Mouse (Mus musculus) midbrain, embryonic 15.5 days (tissue): Measurements from ENCODE around the gene Rtn2. TPM values are rescaled to one million over a fixed set of nuclear protein-coding genes. Genes with fewer than 3 reads are reported as not detected.
A peak's percentile ranks its signal among the peaks of the same experiment; 100 is the strongest.

ENCODE experiments used
- ATAC-seq: fragments of 200-750 bp; cut with Nextera tagmentation; replicated peaks from 2 replicates; pipeline ENCODE4 v1.8.0; 2017; ENCODE audit warnings: moderate TSS enrichment
- H3K27ac ChIP-seq: fragments of 300-500 bp; sonication (generic); 2 replicates; pipeline ENCODE4 v1.5.1; 2015; ENCODE audit warnings: mild to moderate bottlenecking, inconsistent platforms
- H3K27me3 ChIP-seq: fragments of 300-500 bp; sonication (generic); replicated peaks from 2 replicates; pipeline ENCODE4 v1.6.1; 2015; ENCODE audit warnings: inconsistent platforms
- H3K36me3 ChIP-seq: fragments of 300-500 bp; sonication (generic); replicated peaks from 2 replicates; pipeline ENCODE4 v1.6.1; 2015; ENCODE audit warnings: inconsistent platforms
- H3K4me1 ChIP-seq: fragments of 300-500 bp; sonication (generic); 2 replicates; pipeline ENCODE4 v1.6.1; 2015; ENCODE audit warnings: inconsistent platforms
- H3K4me2 ChIP-seq: fragments of 300-500 bp; sonication (generic); 2 replicates; pipeline ENCODE4 v1.6.1; 2015; ENCODE audit warnings: inconsistent platforms, mild to moderate bottlenecking, moderate library complexity
- H3K4me3 ChIP-seq: fragments of 300-500 bp; sonication (generic); 2 replicates; pipeline ENCODE4 v1.5.1; 2015; ENCODE audit warnings: mild to moderate bottlenecking, inconsistent platforms
- H3K9ac ChIP-seq: fragments of 300-500 bp; sonication (generic); 2 replicates; pipeline ENCODE4 v1.6.1; 2015; ENCODE audit warnings: mild to moderate bottlenecking, inconsistent platforms
- H3K9me3 ChIP-seq: fragments of 300-500 bp; sonication (generic); 2 replicates; pipeline ENCODE4 v1.6.1; 2016; ENCODE audit warnings: inconsistent platforms
- WGBS: fragments of 180-500 bp; shearing (Covaris S2); methylation state at CpG from one replicate; pipeline ENCODE4 v1.1.7; 2015; ENCODE audit warnings: mixed read lengths; 5-methylcytosine and 5-hydroxymethylcytosine counted together
- polyA plus RNA-seq: library from polyadenylated mRNA; unstranded; fragments of >200 nt; fragmentation: Nextera tagmentation; extraction: Ambion mirVana; gene quantifications from 2 replicates; pipeline ENCODE4 v1.2.1, GENCODE M21; 2015

Gene Rtn2
- polyA plus RNA-seq, 1 experiment from 2014 or later: 112 TPM

GRCm38 (mm10) chr7:19252078-19252477 is 30.3 kb upstream of the Rtn2 start:
- H3K4me1 ChIP-seq: no peaks in the 10 kb centered on the region
- H3K9me3 ChIP-seq: no peaks in the 10 kb centered on the region
- ATAC-seq: no peak
- H3K9ac ChIP-seq: no peak overlapping the region
- H3K27me3 ChIP-seq: no peaks in the 10 kb centered on the region
- WGBS: 85% methylated on average over 4 of the region's 4 CpGs
- H3K4me2 ChIP-seq: no peak overlapping the region
- H3K36me3 ChIP-seq: 0 out of 2 replicates have a peak, but pooled peaks cover 5% of the 10 kb centered on the region
- H3K4me3 ChIP-seq: no peak overlapping the region
- no peak overlapping the region for H3K27ac ChIP-seq

- H3K27me3 ChIP-seq: no peaks in the 10 kb centered on the region
- no peaks in the 10 kb centered on the region for H3K9me3 ChIP-seq
- H3K36me3 ChIP-seq: peaks cover 10% of the 10 kb centered on the region; the same call in 1 of the 2 replicates
- no peak for ATAC-seq
- H3K4me3 ChIP-seq: no peak overlapping the region
- H3K4me1 ChIP-seq: no peaks in the 10 kb centered on the region
- no peak overlapping the region for H3K27ac ChIP-seq
- no peak overlapping the region for H3K4me2 ChIP-seq
- 70% methylated on average over 5 of the region's 5 CpGs for WGBS
- no peak overlapping the region for H3K9ac ChIP-seq
Observed at GRCm38 (mm10) chr7:19253437-19253836, 29.0 kb upstream of the Rtn2 start.

DNA sequence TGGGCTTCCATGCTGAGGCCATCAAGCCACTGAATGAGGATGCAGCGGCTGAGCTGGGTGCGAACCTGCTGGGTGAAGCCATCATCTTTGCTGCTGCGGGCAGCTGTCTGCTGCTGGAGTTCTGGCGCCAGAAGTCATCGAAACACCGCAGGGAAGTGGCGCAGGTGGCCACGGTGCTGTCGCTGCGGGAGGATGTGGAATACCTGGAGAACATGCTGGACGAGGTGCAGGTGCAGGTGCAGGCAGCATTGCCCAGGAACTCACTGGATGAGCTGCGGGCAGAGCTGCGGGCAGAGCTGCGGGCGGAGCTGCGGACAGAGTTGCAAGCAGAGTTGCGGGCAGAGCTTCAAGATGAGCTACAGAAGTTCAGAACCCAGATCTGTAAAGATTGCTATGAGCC is 27.0 kb upstream of the Rtn2 start:
- H3K27ac ChIP-seq: no peak overlapping the region
- no peak overlapping the region for H3K4me3 ChIP-seq
- H3K9me3 ChIP-seq: no peaks in the 10 kb centered on the region
- no peak overlapping the region for H3K9ac ChIP-seq
- ATAC-seq: no peak
- no peaks in the 10 kb centered on the region for H3K4me1 ChIP-seq
- no peak overlapping the region for H3K4me2 ChIP-seq
- WGBS: 84% methylated on average over 17 of the region's 17 CpGs
- no peaks in the 10 kb centered on the region for H3K27me3 ChIP-seq
- peaks cover 22% of the 10 kb centered on the region; the same call in 1 of the 2 replicates for H3K36me3 ChIP-seq

GRCm38 (mm10) chr7:19256567-19256966 is 25.9 kb upstream of the Rtn2 start:
- Histone ChIP-seq H3K36me3 (peaks cover 22% of the 10 kb centered on the region; the same call in 1 of the 2 replicates), H3K9ac (no peak overlapping the region), H3K4me3 (no peak overlapping the region), H3K4me2 (no peak overlapping the region), H3K27ac (no peak overlapping the region), H3K27me3 (no peaks in the 10 kb centered on the region), H3K4me1 (no peaks in the 10 kb centered on the region), H3K9me3 (no peaks in the 10 kb centered on the region)
- no peak for ATAC-seq
- 90% methylated on average over 7 of the region's 7 CpGs for WGBS

DNA sequence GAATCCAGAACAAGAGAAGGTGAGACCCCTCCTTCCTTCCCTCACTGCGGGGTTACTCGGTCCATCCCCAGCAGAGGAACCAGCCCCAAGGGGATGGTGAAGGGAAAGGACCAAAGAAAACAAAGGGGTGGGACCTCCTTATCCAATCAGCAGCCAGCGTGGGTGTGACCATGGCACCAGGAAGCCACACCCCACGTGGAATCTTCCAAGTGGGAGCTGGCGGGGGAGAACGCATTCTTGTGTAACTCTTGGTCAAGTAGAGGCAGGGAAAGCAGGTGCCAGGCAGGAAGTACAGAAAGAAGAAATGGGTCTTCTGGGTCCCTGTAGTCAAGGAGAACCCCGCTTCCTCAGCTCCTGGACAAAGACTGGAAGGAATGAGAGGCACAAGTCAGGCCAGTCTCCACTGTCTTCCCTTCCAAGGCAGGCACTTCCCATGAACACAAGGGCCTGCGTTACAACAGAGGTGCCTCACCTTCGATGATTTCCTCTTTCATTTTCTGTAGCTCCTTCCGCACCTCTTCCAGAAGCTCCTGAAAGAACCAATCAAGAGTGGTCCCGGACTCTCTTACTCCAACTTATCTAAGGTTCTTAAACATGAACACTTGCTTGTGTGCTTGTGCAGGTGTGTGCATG is 24.9 kb upstream of the Rtn2 start:
- Histone ChIP-seq H3K4me3 (no peak overlapping the region), H3K27ac (no peak overlapping the region), H3K27me3 (no peaks in the 10 kb centered on the region), H3K9ac (no peak overlapping the region), H3K36me3 (peaks cover 22% of the 10 kb centered on the region; the same call in 1 of the 2 replicates), H3K9me3 (no peaks in the 10 kb centered on the region), H3K4me1 (no peaks in the 10 kb centered on the region), H3K4me2 (no peak overlapping the region)
- ATAC-seq: peak; percentile 71
- WGBS: 32% methylated on average over 11 of the region's 11 CpGs

GRCm38 (mm10) chr7:19258336-19258735 is 24.1 kb upstream of the Rtn2 start:
- Histone ChIP-seq H3K4me1 (no peaks in the 10 kb centered on the region), H3K27me3 (no peaks in the 10 kb centered on the region), H3K9ac (no peak overlapping the region), H3K4me3 (no peak overlapping the region), H3K36me3 (peaks cover 25% of the 10 kb centered on the region; the same call in 1 of the 2 replicates), H3K4me2 (no peak overlapping the region), H3K9me3 (no peaks in the 10 kb centered on the region), H3K27ac (no peak overlapping the region)
- no peak for ATAC-seq
- WGBS: 85% methylated on average over 3 of the region's 3 CpGs

DNA sequence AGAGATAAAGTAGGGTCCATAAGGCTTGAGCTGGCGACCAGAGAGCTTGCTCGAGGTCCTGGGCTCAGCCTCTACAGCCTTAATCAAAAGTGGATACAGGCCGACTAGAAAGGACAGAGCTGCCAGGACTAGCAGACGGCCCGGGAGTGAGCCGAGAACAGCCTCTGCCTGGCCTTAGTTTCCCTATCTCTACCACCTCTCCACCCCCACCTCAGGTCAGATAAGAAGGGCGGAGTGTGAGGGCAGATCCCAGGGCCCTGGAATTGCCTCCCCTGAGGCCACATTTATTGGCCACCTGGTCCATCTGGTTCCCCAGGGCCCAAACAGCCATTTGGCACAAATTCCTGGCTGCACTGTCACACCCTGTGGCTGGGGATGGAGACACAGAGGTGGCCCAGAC is 17.3 kb upstream of the Rtn2 start:
- H3K27ac ChIP-seq: no peak overlapping the region
- peaks cover 12% of the 10 kb centered on the region for H3K4me1 ChIP-seq
- no peak overlapping the region for H3K4me2 ChIP-seq
- H3K9ac ChIP-seq: no peak overlapping the region
- no peaks in the 10 kb centered on the region for H3K27me3 ChIP-seq
- H3K9me3 ChIP-seq: no peaks in the 10 kb centered on the region
- peaks cover 19% of the 10 kb centered on the region for H3K36me3 ChIP-seq
- no peak overlapping the region for H3K4me3 ChIP-seq
- 76% methylated on average over 7 of the region's 7 CpGs for WGBS
- no peak for ATAC-seq

DNA sequence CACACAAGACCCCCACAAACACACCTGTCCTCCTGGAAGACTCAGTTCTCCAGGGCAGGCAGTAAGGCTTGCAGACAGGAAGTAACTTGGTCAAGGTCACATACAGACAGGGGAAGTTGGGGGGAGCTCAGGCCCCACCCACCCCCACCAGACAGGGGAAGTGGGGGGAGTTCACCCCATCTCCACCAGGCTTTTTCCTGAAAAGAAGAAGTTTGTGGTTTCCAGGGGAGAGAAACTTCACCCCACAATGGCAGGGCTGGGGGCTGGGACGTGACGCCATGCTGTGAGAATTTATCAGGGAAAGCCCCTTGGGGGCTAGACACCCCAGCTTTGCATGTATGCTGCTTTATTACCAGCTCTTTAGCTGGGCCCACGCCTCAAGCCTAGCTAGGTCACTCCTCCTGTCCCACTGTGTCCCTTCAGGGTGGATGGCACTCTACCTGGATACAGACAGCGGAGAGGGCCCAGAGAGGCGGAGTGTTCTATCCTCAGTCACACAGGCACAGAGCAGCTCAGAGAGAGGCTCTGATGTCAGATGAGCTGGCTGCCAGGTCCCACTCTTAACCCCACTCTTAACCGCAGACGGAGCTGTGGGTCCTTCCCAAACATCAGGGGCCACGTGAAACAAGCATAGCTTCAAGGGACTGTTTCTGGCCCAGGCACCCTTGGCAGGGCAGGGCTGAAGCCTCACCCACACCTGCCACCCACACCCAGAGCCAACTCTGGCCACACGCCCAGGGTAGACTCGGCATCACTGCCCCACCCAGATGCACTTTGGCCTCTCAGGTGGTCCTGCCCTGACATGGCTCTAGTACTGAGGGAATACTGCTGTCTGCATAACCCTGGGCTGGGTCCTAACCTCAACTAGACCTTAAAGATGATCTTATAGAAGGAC is 16.2 kb upstream of the Rtn2 start:
- Histone ChIP-seq H3K4me2 (no peak overlapping the region), H3K9ac (no peak overlapping the region), H3K27ac (no peak overlapping the region), H3K27me3 (no peaks in the 10 kb centered on the region), H3K4me1 (peaks cover 22% of the 10 kb centered on the region), H3K9me3 (no peaks in the 10 kb centered on the region), H3K4me3 (no peak overlapping the region), H3K36me3 (peaks cover 17% of the 10 kb centered on the region)
- no peak for ATAC-seq
- 84% methylated on average over 10 of the region's 10 CpGs for WGBS

GRCm38 (mm10) chr7:19267051-19267450 is 15.4 kb upstream of the Rtn2 start:
- WGBS: 76% methylated on average over 10 of the region's 10 CpGs

GRCm38 (mm10) chr7:19268993-19269681 is 13.3 kb upstream of the Rtn2 start:
- peak overlapping the region; percentile 85 for H3K4me2 ChIP-seq
- H3K9ac ChIP-seq: peak overlapping the region; percentile 95; the same call in 1 of the 2 replicates
- 59% methylated on average over 10 of the region's 10 CpGs for WGBS
- peaks cover 22% of the 10 kb centered on the region for H3K4me1 ChIP-seq
- H3K9me3 ChIP-seq: no peaks in the 10 kb centered on the region
- H3K4me3 ChIP-seq: peak overlapping the region; percentile 96
- peak overlapping the region; percentile 42; the same call in 1 of the 2 replicates for H3K27ac ChIP-seq
- no peaks in the 10 kb centered on the region for H3K27me3 ChIP-seq
- peaks cover 7% of the 10 kb centered on the region; the same call in 1 of the 2 replicates for H3K36me3 ChIP-seq
- no peak for ATAC-seq

More at GRCm38 (mm10) chr7:19267051-19267450, 15.4 kb upstream of the Rtn2 start:
- peaks cover 22% of the 10 kb centered on the region for H3K4me1 ChIP-seq
- no peaks in the 10 kb centered on the region for H3K9me3 ChIP-seq
- H3K36me3 ChIP-seq: peaks cover 17% of the 10 kb centered on the region
- no peak overlapping the region for H3K27ac ChIP-seq
- no peaks in the 10 kb centered on the region for H3K27me3 ChIP-seq
- no peak overlapping the region for H3K4me2 ChIP-seq
- ATAC-seq: no peak
- H3K9ac ChIP-seq: no peak overlapping the region
- H3K4me3 ChIP-seq: no peak overlapping the region

DNA sequence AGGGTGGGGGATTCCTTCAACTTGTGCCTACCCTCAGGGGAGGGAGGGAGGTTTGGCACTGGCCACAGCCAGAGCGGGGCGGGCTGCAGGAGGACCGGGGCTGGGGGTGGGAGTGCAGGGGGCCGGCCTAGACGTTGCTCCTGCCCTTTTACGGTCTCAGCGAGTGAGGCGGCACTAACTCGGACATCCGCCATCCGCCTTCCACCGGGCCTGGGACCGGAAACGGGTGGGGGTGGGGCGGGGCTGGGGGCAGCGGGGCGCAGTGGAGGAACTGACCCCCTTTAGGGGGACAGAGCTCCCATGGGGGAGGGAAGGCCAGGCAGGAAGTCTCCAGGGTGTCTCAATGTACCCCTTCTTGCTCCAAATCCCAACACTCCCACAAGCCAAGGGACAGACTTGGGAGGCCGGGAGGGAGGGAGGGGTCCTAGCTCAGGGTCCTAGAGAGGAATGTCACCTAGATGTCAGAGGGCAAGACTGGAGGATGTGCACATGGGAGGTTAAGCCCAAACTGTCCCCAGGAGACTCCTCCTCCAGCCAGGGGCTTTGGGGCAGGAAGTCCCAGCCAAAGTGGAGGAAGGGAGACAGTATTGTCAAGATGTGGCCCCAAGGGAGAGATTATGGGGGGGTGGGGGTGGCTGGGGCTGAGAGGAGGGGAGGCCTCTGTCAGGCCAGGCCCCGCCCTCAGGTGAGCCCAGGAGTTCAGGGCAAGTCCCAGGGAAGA is 12.5 kb upstream of the Rtn2 start:
- Histone ChIP-seq H3K9me3 (no peaks in the 10 kb centered on the region), H3K27me3 (no peaks in the 10 kb centered on the region; the same call in 1 of the 2 replicates), H3K4me2 (peak overlapping the region; percentile 85), H3K9ac (peak overlapping the region; percentile 95; the same call in 1 of the 2 replicates), H3K4me1 (peaks cover 22% of the 10 kb centered on the region), H3K4me3 (peak overlapping the region; percentile 96), H3K36me3 (no peaks in the 10 kb centered on the region), H3K27ac (peak overlapping the region; percentile 42)
- 3% methylated on average over 14 of the region's 19 CpGs for WGBS
- ATAC-seq: no peak
